Mouse (Mus musculus): ENCODE measurements around the gene Ctsz. TPM values are rescaled to one million over a fixed set of nuclear protein-coding genes. Genes with fewer than 3 reads are reported as not detected.

Gene Ctsz
- polyA plus RNA-seq, 1 experiment, result 284 TPM

DNA sequence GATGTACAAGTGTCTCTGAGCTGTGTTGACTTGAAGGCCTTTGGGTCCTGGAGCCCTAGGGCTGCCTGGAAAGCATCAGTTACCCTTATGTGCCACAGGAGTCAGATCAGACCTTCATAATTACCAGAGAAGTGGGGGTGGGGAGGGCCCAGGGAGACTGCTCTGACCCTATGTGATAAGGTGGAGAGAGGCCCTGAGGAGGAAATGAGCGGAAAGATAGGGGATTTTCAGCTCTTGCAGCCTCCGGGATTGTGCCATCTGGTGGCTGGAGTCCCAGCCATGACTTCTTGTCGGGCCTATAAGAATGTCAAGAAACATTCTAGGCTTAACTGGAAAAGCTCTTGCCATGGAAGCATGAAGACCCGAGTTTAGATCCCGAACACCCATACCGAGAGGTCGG lies 14.8 kb upstream of the Ctsz start:
- no peak overlapping the region for H3K4me3 ChIP-seq (ENCODE audit: control insufficient read depth, insufficient read depth, low read length)
- no peaks in the 10 kb centered on the region for H3K36me3 ChIP-seq (ENCODE audit: control insufficient read depth, insufficient read depth, low read length)
- no peak overlapping the region for H3K27ac ChIP-seq (ENCODE audit: control insufficient read depth, insufficient read depth, low read length)
- no peaks in the 10 kb centered on the region for H3K27me3 ChIP-seq (ENCODE audit: control insufficient read depth, insufficient read depth, low read length)
- H3K4me1 ChIP-seq (replicated peaks; ENCODE audit: control insufficient read depth, insufficient read depth, low read length), result no peaks in the 10 kb centered on the region
- DNase-seq, result no peak
- WGBS, result 75% methylated on average over 7 of the region's 7 CpGs
- TF ChIP-seq CTCF (IDR thresholded peaks at IDR 0.05; ENCODE audit: borderline replicate concordance, control insufficient read depth, extremely low read depth, insufficient read depth, low read length, poor library complexity), result no peak
- no peak for TF ChIP-seq POLR2A (IDR thresholded peaks at IDR 0.05; ENCODE audit: control insufficient read depth, extremely low read depth, insufficient read depth, low read length, poor library complexity)

DNA sequence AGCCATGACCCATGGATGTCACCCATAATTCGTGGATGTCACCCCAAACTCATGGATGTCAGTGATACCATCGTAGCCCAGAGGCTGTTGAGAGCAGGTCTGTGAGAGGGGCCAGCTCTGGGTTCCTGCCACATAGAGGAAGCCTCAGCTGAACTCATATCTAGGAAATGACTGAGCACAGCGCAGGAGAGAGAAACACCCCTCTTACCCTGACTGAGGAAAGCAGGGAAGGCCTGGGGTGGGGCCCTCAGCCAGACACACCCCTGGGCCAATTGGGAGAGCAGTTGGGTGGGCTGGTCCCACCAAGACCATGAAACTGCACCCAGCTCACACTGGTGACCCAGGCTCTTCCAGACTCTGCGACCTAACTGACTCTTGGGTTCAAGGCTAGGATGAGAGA lies 11.5 kb upstream of the Ctsz start, which contains the start of gene Tubb1:
Tubb1 (plus strand) TSS at position 343 of the 400 bp plus-strand sequence.
- WGBS, result 58% methylated on average over 4 of the region's 4 CpGs
- no peak for DNase-seq
- Histone ChIP-seq H3K27me3 (ENCODE audit: control insufficient read depth, insufficient read depth, low read length) (no peaks in the 10 kb centered on the region), H3K4me3 (ENCODE audit: control insufficient read depth, insufficient read depth, low read length) (no peak within 1 kb of the TSS), H3K36me3 (ENCODE audit: control insufficient read depth, insufficient read depth, low read length) (no peaks in the 10 kb centered on the region), H3K4me1 (replicated peaks; ENCODE audit: control insufficient read depth, insufficient read depth, low read length) (no peaks in the 10 kb centered on the region), H3K27ac (ENCODE audit: control insufficient read depth, insufficient read depth, low read length) (no peak within 1 kb of the TSS)
- TF ChIP-seq CTCF (IDR thresholded peaks at IDR 0.05; ENCODE audit: borderline replicate concordance, control insufficient read depth, extremely low read depth, insufficient read depth, low read length, poor library complexity), result no peak
- no peak for TF ChIP-seq POLR2A (IDR thresholded peaks at IDR 0.05; ENCODE audit: control insufficient read depth, extremely low read depth, insufficient read depth, low read length, poor library complexity)

DNA sequence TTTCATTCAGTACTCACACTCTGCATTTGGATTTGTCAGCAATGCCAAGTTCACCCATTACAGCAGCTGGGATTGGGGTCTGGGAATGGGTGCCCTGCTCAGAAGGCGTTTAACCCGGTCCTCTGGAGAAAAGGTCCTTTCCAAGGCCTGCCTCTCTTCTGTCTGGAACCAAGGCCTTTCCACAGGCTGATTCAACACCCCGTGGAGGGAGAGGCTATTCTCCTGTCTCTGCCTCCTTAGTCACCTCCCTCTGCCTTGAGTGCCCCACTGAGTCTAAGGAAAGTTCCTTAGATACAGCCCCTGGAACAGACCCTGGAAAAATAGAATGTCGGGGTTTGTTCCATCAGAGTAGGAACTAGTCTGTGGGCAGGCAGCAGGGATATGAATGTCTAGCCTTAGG lies 9.6 kb upstream of the Ctsz start:
- Histone ChIP-seq H3K4me1 (replicated peaks; ENCODE audit: control insufficient read depth, insufficient read depth, low read length) (no peaks in the 10 kb centered on the region), H3K4me3 (ENCODE audit: control insufficient read depth, insufficient read depth, low read length) (no peak overlapping the region), H3K27me3 (ENCODE audit: control insufficient read depth, insufficient read depth, low read length) (no peaks in the 10 kb centered on the region), H3K27ac (ENCODE audit: control insufficient read depth, insufficient read depth, low read length) (no peak overlapping the region), H3K36me3 (ENCODE audit: control insufficient read depth, insufficient read depth, low read length) (no peaks in the 10 kb centered on the region)
- 87% methylated on average over 4 of the region's 4 CpGs for WGBS
- no peak for TF ChIP-seq POLR2A (IDR thresholded peaks at IDR 0.05; ENCODE audit: control insufficient read depth, extremely low read depth, insufficient read depth, low read length, poor library complexity)
- no peak for TF ChIP-seq CTCF (IDR thresholded peaks at IDR 0.05; ENCODE audit: borderline replicate concordance, control insufficient read depth, extremely low read depth, insufficient read depth, low read length, poor library complexity)
- DNase-seq, result no peak

DNA sequence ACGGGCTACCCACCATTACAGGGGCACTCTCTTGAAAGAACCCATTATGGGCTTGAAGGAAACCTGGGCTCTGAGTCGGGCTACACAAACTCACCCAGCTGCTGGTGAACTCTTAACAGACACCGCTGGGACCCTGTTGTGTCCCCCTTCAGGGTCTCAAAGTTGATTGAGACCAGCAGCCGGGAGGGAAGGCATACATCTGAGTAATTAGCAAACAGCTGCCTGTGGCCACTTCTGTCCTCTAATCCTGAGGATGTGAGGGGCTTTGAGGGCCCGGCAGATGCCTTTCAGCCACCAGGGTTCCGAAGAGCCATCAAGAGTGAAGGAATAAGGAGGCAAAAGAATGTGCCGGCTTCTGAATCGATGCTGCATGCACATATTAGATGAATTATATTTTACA lies 8.1 kb upstream of the Ctsz start:
- Histone ChIP-seq H3K27ac (ENCODE audit: control insufficient read depth, insufficient read depth, low read length) (no peak overlapping the region), H3K36me3 (ENCODE audit: control insufficient read depth, insufficient read depth, low read length) (no peaks in the 10 kb centered on the region), H3K27me3 (ENCODE audit: control insufficient read depth, insufficient read depth, low read length) (no peaks in the 10 kb centered on the region), H3K4me1 (replicated peaks; ENCODE audit: control insufficient read depth, insufficient read depth, low read length) (no peaks in the 10 kb centered on the region), H3K4me3 (ENCODE audit: control insufficient read depth, insufficient read depth, low read length) (no peak overlapping the region)
- 94% methylated on average over 8 of the region's 8 CpGs for WGBS
- no peak for TF ChIP-seq CTCF (IDR thresholded peaks at IDR 0.05; ENCODE audit: borderline replicate concordance, control insufficient read depth, extremely low read depth, insufficient read depth, low read length, poor library complexity)
- no peak for DNase-seq

DNA sequence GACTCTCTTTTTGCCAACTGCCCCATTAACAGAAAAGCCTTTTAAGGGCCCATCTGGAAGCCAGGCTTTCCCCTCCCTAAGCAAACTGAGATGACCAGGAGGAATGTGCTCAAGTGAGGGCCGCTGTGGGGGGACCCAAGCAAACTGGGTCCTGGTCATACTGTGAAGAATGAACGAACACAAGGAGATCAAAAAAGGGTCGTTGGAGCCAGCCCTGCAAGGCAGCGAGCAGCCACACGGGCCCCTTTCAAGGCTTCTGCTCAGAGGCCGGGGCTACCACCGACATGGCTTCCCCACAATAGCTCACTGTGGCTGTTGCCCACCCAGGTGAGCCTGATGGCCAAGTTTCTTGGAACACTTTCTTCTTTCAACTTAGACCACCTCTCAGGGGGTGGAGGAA lies 7.7 kb upstream of the Ctsz start:
- WGBS, result 79% methylated on average over 7 of the region's 7 CpGs

DNA sequence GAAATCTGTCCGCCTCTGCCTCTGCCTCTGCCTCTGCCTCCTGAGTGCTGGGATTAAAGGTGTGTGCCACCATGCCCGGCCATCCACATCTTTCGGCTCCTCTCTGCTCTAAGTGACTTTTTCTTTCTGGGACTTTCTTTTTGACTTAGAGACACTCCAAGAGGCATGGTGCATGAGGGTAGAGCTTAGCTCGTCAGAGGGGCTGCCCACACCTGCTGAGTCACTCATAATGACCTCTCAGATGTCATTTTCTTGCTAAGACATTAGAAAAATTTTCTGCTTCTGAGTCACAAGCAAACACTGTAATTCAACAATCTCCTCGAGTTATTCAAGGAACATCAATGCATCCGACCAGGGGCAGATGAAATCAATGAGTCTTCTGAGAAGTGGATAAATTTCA lies 6.2 kb upstream of the Ctsz start:
- Histone ChIP-seq H3K4me1 (replicated peaks; ENCODE audit: control insufficient read depth, insufficient read depth, low read length) (peaks cover 8% of the 10 kb centered on the region; the same call in 1 of the 2 replicates), H3K27ac (ENCODE audit: control insufficient read depth, insufficient read depth, low read length) (no peak overlapping the region), H3K4me3 (ENCODE audit: control insufficient read depth, insufficient read depth, low read length) (no peak overlapping the region), H3K27me3 (ENCODE audit: control insufficient read depth, insufficient read depth, low read length) (no peaks in the 10 kb centered on the region), H3K36me3 (ENCODE audit: control insufficient read depth, insufficient read depth, low read length) (no peaks in the 10 kb centered on the region)
- no peak for TF ChIP-seq CTCF (IDR thresholded peaks at IDR 0.05; ENCODE audit: borderline replicate concordance, control insufficient read depth, extremely low read depth, insufficient read depth, low read length, poor library complexity)
- TF ChIP-seq POLR2A (IDR thresholded peaks at IDR 0.05; ENCODE audit: control insufficient read depth, extremely low read depth, insufficient read depth, low read length, poor library complexity), result no peak
- DNase-seq, result no peak
- 83% methylated on average over 6 of the region's 6 CpGs for WGBS

More for the DNA sequence above, 7.7 kb upstream of the Ctsz start:
- Histone ChIP-seq H3K27ac (ENCODE audit: control insufficient read depth, insufficient read depth, low read length) (no peak overlapping the region), H3K36me3 (ENCODE audit: control insufficient read depth, insufficient read depth, low read length) (no peaks in the 10 kb centered on the region), H3K4me1 (replicated peaks; ENCODE audit: control insufficient read depth, insufficient read depth, low read length) (peaks cover 4% of the 10 kb centered on the region; the same call in 1 of the 2 replicates), H3K4me3 (ENCODE audit: control insufficient read depth, insufficient read depth, low read length) (no peak overlapping the region), H3K27me3 (ENCODE audit: control insufficient read depth, insufficient read depth, low read length) (no peaks in the 10 kb centered on the region)
- TF ChIP-seq POLR2A (IDR thresholded peaks at IDR 0.05; ENCODE audit: control insufficient read depth, extremely low read depth, insufficient read depth, low read length, poor library complexity) (no peak), CTCF (IDR thresholded peaks at IDR 0.05; ENCODE audit: borderline replicate concordance, control insufficient read depth, extremely low read depth, insufficient read depth, low read length, poor library complexity) (no peak)
- DNase-seq, result no peak

DNA sequence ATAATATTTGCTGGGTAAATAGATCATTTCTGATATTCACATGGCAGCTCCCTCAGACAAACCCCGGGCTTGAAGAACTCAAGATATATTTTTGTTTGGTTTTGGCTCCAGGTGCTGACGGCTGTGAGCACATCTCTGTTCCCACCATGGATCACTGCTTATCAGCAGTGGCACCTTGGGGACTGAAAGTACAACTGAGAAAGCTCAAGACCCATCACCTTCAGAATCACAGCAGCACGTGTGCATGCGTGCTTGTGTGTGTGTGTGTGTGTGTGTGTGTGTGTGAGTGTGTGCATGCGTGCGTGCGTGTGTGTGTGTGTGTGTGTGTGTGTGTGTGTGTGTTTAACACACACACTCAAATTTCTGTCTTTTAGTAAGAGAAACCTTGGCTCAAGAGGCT lies 5.5 kb upstream of the Ctsz start:
- TF ChIP-seq POLR2A (IDR thresholded peaks at IDR 0.05; ENCODE audit: control insufficient read depth, extremely low read depth, insufficient read depth, low read length, poor library complexity), result no peak
- peaks cover 8% of the 10 kb centered on the region; the same call in 1 of the 2 replicates for H3K4me1 ChIP-seq (replicated peaks; ENCODE audit: control insufficient read depth, insufficient read depth, low read length)
- H3K4me3 ChIP-seq (ENCODE audit: control insufficient read depth, insufficient read depth, low read length), result no peak overlapping the region
- 88% methylated on average over 7 of the region's 7 CpGs for WGBS
- no peak for DNase-seq
- no peak overlapping the region for H3K27ac ChIP-seq (ENCODE audit: control insufficient read depth, insufficient read depth, low read length)
- H3K36me3 ChIP-seq (ENCODE audit: control insufficient read depth, insufficient read depth, low read length), result no peaks in the 10 kb centered on the region
- no peaks in the 10 kb centered on the region for H3K27me3 ChIP-seq (ENCODE audit: control insufficient read depth, insufficient read depth, low read length)
